Mouse (Mus musculus) 3T3-L1 (cell line): ENCODE measurements around the gene Patj.
"Not testable (repeated sequence)": the region's sequence is repeated elsewhere in the genome, so short reads cannot be mapped to it uniquely, and the experiment has no call there.

Experiments
- DNase-seq: peaks from one replicate; pipeline ENCODE4 v3.0.0-alpha.2; 2015; ENCODE audit warnings: low read depth, low spot score

Gene Patj

GRCm38 (mm10) chr4:98567457-98567856, 171.9 kb downstream of the Patj start:
- DNase-seq: no peak

- DNase-seq: no peak
These were observed 174.3 kb downstream of the Patj start for GRCm38 (mm10) chr4:98569904-98570303.

GRCm38 (mm10) chr4:98577275-98577674, 181.7 kb downstream of the Patj start:
- no peak for DNase-seq

GRCm38 (mm10) chr4:98577957-98578541, 182.5 kb downstream of the Patj start:
- no peak for DNase-seq

GRCm38 (mm10) chr4:98581456-98581855, 185.9 kb downstream of the Patj start:
- no peak for DNase-seq

- no peak for DNase-seq
These were observed 188.4 kb downstream of the Patj start for GRCm38 (mm10) chr4:98584023-98584422.

GRCm38 (mm10) chr4:98586303-98586702, 190.7 kb downstream of the Patj start:
- no peak for DNase-seq

- peak; percentile 35 for DNase-seq
These were observed 192.1 kb downstream of the Patj start for GRCm38 (mm10) chr4:98587686-98588085.

- DNase-seq: no peak
These were observed 198.4 kb downstream of the Patj start for GRCm38 (mm10) chr4:98593961-98594360.

- DNase-seq: no peak
These were observed 203.0 kb downstream of the Patj start for GRCm38 (mm10) chr4:98598546-98598971.

- DNase-seq: no peak
These were observed 203.8 kb downstream of the Patj start for GRCm38 (mm10) chr4:98599358-98599757.

- DNase-seq: no peak
These were observed 207.5 kb downstream of the Patj start for GRCm38 (mm10) chr4:98603131-98603530.

GRCm38 (mm10) chr4:98610501-98610900, 214.9 kb downstream of the Patj start:
- no peak for DNase-seq

GRCm38 (mm10) chr4:98614395-98614794, 218.8 kb downstream of the Patj start:
- no peak for DNase-seq

- no peak for DNase-seq
These were observed 223.6 kb downstream of the Patj start for GRCm38 (mm10) chr4:98619199-98619598.

- no peak for DNase-seq
These were observed 225.6 kb downstream of the Patj start for GRCm38 (mm10) chr4:98620986-98621784.

GRCm38 (mm10) chr4:98622180-98622579, 226.6 kb downstream of the Patj start:
- no peak for DNase-seq

- DNase-seq: no peak
These were observed 227.6 kb downstream of the Patj start for GRCm38 (mm10) chr4:98622996-98623673.

- no peak for DNase-seq
These were observed 232.7 kb downstream of the Patj start for GRCm38 (mm10) chr4:98628286-98628685.

GRCm38 (mm10) chr4:98629217-98629616, 233.6 kb downstream of the Patj start:
- not testable (repeated sequence) for DNase-seq

GRCm38 (mm10) chr4:98635140-98635837, 239.7 kb downstream of the Patj start:
- no peak for DNase-seq

GRCm38 (mm10) chr4:98638731-98639130, 243.1 kb downstream of the Patj start:
- DNase-seq: no peak
